Mouse (Mus musculus) lung, postnatal 14 days (tissue): ENCODE measurements around the gene Mdm2.

Source experiments
- DNase-seq: peaks from one replicate; pipeline ENCODE4 v3.0.0; 2021

The Mdm2 gene

DNA sequence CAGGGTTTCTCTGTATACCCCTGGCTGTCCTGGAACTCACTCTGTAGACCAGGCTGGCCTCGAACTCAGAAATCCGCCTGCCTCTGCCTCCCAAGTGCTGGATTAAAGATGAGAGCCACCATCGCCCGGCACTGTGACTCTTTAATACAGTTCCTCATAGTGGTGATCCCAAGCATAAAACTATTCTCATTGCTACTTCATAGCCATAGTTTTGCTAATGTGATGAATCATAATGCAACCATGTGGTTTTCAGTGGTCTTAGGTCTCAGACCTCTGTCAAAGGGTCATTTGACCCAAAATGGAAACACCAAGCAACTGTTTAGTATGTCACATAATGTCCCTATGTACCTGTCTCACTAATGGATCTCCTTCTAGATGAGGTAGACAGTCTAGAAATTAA lies 15.0 kb downstream of the Mdm2 start:
- no peak for DNase-seq

DNA sequence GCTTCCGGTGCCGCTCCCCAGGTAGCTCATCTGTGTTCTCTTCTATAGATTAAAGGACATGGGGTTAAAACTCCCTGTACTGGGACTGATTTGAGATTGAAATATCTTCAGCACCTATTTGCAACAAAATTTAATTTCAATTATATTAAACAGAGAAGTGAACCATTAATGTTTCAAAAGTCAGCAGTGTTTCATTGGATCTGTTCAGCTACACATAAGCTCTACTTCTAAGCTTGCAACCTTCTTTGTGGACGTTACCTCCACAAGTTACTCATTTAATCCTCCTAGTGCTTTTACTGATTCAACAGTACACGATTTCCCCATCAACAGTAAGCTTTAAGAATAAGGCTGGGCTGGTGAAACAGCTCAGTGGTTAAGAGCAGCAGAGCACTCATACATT lies 15.5 kb downstream of the Mdm2 start:
- DNase-seq: no peak

DNA sequence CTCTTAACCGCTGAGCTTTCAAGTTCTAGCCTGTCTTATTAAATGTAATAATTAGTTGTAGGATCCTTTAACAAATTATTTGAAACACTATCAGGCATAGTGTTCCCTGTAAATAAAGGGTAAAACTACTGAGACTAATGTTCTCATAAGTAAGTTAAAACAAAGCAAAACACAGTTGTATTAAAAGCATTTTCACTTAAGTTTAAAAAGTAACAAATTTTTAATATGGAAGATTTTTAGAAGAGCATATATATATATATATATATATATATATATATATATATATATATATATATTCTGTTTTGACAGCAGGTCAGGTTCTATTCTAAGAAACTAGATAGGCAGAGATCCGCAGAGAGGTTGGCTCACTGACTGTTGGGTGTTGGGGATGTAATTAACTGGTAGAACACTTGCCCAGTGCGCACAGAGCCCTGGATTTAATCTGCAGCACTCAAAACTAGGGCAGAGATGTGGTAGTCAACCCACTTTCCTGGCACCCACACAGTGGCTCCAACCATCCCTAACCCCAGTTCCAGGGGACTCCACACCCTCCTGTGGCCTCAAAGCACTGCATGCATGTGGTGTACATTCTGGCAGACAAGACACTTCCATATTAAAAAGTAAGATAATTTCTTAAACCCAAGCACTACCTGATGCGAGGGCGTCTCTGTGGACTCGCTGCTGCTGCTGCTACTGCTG lies 16.2 kb downstream of the Mdm2 start:
- DNase-seq: no peak

DNA sequence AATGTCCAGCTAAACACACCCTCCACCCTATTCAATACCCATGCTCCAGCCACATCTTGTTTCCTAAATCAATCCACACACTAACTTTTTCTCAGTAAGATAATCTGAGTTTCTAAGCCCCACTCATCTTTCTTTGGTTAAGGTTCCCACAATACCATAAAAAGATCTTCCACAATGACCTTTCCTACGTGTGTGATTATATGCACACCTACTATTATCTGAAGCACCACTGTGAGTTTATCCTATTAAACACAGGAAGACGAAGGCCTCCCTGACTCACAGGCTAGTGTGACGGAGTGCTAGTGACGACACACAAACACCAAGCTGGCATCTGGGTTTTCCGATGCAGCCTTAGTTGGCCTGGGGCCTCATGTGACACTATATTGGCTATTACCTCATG lies 17.6 kb downstream of the Mdm2 start:
- DNase-seq: no peak

DNA sequence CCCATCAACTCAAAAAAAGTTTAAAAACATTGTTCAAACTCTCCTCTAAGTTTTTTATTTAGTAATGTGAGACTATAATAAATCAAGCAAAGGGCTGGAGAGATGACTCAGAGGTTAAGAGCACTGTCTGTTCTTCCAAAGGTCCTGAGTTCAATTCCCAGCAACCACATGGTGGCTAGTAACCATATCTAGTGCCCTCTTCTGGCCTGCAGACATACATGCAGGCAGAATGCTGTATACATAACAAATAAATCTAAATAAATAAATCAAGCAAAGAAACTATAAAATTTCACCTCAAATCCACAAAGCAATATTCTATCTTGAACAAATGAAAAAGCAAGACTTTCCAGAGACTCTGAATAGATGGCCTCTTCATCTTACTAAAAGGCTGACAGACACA lies 18.4 kb downstream of the Mdm2 start:
- DNase-seq: no peak

DNA sequence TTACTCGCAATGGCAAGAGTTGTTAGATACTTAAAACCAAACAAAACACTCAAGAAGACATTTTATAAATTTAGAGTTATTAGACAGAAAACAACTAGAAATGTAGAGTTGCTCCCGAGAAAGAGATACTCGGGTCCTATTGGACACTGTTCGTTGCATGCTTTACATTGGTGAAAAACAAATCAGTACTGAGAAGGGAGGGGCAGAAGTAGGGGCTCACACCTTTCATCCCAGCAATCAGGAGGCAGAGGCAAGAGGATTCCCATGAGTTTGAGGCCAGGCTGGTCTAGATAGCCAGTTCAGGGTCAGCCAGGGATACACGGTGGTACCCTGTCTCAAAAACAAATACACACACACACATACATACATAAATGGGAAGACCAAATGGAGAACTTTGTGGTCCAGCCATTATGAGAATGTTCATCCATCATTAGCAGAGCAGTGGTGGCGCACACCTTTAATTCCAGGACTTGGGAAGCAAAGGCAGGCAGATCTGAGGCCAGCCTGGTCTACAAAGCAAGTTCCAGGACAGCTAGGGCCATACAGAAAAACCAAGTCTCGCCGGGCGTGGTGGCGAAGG lies 19.1 kb downstream of the Mdm2 start:
- no peak for DNase-seq

DNA sequence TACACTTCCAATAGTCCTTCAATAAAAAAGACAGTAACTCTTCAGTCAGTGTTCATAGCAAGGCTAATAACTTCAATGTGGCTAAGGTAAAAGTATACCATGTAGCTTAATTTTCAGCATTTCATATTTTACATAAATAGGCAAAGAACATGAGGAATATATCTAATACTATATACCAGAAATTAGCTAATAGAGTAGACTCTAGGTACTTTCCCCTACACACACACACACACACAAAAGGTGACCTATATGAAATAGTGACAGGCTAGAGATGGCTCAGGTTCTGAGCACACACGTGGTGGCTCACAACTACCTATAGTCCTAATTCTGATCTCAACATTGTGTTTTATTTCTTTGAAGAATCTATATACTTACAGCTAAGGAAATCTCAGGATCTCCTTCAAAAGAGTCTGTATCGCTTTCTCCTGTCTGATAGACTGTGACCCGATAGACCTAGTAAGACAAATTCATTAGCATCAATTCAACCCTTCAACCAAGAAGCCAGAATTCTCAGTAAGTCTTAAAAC lies 19.7 kb downstream of the Mdm2 start:
- no peak for DNase-seq

DNA sequence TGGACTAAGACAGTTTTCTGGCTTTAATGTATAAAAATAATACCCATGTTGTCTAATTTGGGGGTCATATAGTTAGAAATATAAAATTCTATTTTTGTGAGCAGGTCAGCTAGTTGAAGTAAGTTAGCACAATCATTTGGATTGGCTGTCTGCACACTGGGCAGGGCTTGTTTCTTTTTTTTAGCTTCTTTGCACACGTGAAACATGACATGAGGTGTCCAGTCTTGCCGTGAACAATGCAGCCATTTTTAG lies 20.5 kb downstream of the Mdm2 start:
- DNase-seq: no peak

DNA sequence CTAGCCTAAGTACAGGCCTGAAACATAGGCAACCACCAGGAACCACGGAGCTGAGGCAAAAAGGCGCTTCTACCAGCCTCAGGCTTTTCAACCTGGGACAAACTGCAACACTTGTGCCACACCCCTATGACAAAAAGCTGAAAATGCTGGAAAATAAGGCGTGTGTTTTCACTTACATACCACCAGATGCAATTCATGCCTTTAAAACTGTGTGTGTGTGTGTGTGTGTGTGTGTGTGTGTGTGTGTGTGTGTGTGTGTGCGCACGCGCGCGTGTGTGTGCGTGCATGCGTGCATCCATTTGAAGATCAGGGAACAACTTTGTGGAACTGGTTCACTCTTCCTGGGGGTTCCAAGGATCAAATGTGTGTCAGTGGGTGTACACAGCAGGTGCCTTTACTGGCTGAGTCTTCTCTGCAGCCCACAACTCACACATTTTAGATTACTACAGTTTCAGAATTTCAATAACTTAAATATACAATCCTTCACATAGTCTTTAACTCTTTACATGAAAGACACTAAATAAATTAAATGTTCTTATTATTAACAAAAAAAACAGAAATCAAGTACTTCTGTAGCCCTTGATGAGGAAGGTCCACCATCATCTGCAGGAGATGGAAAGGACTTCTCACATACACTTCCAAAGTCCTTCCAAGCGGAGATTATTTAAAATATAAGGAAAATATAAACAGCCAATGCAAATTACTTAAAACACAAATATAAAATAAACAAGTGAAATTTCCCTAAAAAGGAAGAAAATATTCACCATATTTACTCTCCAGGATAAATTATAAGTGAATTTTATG lies 21.1 kb downstream of the Mdm2 start:
- no peak for DNase-seq

DNA sequence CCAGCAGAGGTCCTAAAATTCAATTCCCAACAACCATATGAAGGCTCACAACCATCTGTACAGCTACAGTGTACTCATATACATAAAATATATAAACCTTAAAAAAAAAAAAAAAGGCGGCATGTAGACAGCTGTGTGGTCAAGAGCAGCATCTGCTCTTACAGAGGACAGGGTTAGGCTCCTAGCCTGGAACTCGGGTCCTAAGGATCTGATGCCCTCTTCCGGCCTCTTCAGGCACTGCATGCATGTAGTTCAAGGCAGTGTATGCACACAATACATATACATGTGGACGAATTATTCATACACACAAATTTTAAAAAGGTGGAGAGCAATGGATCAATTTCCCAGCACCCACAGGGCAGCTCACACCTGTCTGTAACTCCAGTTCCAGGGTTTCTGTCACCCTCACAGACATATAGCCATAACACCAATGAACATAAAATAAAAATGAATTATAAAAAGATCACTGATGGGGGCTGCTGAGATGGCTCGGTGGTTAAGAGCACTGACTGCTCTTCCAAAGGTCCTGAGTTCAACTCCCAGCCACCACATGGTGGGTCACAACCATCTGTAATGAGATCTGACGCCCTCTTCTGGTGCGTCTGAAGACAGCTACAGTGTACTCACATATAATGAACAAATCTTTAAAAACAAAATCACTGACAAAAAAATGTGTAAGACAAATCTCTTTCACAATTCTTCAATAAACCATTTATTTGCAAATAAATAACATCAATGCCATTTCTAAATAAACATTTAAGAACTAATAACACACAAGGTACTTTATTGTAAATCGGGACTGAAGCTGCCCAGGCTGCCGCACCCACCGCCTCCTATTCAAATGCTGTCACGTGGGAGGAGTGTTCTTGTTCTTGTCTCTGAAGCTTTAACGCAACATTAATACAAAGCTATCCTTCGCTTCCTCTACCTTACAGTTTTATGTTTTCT lies 22.1 kb downstream of the Mdm2 start:
- peak; percentile 51 for DNase-seq

DNA sequence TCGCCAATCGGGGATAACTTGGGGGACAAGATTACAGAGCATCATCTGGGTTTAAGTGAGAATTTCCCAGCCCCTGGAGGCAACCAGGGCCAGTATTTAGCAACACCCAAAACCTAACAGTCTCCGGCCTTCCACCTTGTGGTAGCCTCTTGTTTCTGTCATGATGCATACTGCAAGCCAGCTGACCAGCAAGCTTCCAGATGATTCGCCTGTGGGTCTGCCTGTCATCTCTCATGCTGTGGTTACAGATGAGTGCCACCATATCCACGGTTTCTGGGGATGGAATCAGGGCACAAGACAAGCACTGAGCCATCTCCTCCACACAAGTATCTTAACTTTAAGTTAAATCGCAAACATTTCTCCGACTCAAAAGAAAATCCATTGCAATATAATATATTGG lies 23.0 kb downstream of the Mdm2 start:
- no peak for DNase-seq

DNA sequence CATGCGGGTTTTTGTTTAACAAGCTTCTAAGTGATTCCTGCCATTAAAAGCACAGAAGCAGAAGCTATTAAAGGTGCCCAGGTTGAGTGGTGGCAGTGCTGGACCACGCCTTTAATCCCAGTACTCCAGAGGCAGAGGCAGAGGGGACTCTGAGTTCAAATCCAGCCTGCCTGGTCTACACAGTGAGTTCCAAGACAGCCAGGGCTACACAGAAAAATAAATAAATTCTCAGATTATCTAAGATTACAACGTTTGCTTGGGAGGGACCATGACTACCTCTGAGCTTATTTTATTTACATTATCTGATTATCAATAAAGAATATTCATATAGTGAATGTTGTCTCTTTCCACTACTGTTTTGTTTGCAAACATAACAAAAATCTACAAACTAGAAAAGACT lies 23.5 kb downstream of the Mdm2 start:
- DNase-seq: no peak

DNA sequence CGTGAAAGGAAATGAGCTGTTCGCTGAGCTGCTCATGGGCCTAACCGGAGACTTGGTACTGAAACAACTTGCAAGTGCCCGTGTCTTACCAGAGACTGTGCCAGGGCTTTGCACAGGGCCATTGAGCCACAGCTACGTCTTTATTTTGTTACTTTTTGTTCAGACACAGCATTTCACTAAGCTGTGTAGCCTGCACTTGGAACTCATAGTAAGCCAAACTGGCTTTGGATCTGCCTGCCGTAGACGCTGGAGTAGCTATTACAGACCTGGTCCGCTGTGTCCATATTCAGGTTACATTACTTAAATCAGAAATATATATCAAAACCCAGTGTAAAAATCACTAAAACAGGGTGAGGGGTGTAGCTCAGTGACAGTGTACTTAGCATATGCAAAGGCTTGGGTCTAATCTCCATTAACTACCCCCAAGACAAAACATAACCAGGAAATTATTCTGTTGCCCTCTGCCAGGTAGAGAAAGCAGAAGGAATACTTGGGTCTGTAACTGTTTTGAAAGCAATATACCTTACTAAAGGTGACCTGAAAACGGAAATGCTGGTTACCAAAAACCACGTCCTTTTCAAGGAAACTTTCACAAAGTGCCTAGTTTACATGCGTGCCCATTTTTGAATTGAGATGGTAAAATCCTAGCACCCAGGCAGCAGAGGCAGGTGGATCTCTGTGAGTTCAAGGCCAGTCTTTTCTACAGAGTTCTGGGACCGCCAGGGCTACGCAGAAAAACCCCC lies 24.5 kb downstream of the Mdm2 start:
- no peak for DNase-seq

DNA sequence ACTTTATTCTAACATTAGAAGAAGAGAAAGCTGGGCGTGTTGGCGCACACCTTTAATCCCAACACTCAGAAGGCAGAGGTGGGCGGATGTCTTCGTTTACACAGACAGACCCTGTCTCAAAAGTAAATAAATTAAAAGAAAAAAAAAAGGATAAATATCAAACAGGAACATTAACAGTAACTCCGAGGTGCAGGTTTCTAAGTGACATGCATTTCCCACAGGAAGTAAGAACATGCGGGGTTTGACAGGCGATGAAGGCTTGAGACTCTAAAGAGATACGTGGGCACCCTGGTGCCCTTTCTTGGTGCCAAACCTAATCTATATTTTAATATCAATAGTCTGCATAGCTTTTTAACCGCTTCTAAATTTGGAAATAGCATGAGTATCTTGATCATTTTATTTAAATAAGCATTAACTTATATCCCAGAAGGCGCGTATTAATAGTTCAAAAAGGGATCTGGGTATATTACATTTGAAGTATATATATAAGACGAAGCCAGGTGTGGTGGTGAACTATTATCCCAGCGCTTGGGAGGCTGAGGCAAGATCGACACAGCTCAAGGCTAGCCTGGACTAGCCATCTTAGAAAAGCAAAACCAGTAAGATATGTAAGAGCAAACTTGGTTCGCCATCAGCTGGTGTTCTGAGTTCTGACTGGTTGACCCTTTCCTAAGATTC lies 25.2 kb downstream of the Mdm2 start:
- no peak for DNase-seq

DNA sequence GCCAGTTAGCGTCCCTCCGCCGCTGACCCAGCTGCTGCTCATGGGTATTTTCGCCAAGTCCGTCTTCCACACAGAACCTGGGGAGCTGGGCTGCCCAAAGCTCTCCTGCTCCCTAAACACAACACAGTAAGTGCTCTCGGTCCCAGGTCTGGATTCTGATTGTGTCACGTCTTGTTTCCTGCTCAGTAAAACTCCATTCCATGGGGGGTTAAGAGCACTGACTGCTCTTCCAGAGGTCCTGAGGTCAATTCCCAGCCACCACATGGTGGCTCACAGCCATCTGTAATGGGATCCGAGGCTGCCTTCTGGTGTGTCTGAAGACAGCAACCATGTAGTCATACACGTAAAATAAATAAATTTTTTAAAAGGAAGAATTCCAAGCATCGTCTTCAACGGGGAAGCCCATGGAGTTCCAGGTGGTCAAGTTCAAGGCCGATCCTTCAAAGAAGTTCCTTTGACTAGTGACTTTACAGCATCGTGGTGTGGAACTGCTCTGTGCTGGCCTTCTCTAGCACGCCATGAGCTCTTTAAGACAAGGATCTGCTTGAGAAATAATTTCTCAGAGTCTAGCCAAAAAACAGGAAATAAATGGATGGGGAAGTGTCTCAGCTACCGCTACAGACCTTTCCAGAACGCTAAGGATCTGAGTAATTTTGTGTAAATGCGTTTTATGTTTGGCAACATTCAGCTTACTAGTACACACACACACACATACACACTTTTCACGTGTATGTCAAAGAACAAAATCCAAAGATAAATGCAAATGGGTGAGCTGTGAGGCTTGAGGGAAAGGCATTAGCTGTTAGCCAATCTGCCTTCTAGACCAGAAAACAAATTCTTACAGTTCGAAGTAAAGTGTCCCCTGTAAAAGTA lies 26.0 kb downstream of the Mdm2 start:
- DNase-seq: no peak

DNA sequence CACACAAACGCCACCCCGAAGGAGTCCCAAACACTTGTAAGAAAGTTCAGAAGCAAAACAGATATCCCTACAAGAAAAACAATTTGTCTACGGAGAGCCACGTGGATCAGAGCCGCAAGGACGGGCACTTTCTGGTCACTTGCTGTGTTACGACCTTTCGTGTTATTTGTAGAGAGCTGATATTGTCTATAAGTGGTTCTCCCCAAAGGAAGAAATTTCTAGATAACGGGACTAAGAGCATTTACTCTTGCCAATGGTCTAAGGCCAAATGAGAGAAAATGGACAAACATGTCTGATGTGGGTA lies 26.9 kb downstream of the Mdm2 start:
- DNase-seq: no peak

DNA sequence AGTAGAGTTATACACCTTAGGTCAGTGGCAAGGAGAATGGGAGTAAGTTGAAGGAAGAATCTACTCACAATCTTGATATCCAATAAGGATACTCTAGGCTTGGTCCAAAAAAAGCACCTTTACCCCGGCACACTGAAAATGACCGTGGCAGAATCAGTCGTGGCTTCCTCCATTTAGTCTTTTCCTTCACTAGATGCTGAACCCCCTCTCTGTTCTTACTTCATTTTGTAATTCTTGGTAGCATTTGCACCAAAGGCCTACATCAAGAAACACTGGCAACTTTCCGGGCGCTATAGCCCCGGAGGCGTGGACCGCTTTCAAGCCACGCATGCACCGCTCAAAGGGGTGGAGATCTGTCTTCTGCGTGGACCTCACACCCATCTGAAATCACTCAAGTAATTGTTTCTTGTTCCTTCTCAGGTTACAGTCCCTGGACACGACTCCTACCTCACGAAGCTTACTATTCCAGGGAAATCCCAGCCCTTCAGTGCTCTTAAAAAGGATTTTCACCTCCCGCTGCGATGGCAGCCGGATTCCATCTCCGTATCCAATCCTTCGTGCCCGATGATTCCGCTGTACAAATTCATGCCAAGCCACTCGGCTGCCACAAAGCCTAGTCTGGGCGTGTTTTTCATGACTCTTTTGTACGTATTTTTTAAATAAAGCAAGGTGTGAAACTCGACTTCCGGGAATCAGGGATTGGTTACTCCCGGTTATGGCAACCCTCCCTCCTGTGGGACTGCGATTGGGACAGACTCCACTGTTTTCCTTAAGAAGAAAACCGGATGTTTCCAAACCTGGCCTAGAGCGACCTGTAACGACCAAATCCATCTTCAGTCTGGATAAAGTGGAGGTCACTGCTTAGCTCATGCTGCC lies 27.5 kb downstream of the Mdm2 start:
- DNase-seq: no peak

DNA sequence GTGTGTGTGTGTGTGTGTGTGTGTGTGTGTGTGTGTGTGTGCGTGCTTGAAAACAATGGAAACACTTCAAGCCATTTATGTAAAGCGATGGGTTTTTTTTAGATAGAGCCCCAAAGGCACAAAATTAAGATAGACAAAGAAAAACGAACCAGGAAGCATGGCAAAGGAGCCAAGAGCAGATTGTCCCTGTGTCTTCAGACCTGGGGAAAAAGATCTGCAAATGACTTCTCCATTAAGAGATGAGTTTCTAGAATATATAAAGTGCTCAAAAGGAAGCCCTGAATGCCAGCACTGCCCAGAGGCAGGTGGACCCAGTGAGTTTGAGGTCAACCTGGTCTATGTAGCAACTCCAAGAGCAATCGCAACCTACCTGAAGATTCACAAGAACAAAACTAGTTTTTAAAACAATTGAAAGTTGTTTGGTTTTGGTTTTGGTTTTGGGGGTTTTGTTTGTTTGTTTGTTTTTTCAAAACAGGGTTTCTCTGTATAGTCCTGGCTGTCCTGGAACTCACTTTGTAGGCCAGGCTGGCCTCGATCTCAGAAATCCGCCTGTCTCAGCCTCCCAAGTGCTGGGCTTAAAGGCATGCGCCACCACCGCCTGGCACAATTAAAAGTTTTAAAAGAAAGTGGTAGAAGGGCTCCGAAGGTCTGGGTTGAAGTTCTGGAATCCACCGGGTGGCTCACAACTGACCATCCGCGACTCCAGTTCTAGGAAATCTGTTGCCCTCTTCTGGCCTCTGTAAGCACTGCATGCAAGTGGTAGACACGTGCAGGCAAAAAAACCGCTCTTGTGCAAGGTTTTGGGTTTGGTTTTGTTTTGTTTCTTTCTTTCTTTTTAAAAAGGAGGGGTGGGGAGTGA lies 28.3 kb downstream of the Mdm2 start:
- peak; percentile 64 for DNase-seq

DNA sequence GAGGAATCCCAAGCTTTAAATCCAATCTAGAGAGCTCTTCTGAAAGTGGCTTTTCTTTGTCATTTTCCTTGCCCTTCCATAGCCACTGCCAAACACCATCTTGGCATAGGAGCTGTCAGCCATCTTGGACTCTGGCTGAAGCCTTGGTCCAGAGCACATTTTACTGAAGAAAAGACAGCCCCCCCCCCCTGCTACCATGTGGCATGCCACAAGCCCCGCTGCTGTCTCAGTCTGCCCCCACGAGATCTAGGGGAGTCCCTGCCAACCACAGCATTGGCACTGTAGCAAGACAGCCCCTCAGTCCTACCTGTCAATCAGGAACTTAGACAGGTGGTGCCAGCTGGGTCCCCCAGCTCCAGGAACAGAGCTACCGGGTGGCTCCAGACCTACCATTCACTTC lies 29.0 kb downstream of the Mdm2 start:
- DNase-seq: no peak
